Mouse (Mus musculus) heart, postnatal 14 days (tissue): Measurements from ENCODE around the gene Sgcg. TPM values are rescaled to one million over a fixed set of nuclear protein-coding genes. Genes with fewer than 3 reads are reported as not detected.

Source experiments
- total RNA-seq, 2 experiments: library from RNA; stranded (reverse); gene quantifications; 2 replicates each; pipeline ENCODE4 v1.2.3; 2021

Sgcg gene
- total RNA-seq, 2 experiments from 2014 or later, result 199 to 202 TPM

Other genes with a start within 250 kb of the Sgcg start
- gene Tnfrsf19, start 212.0 kb downstream of the Sgcg start, total RNA-seq, result 1 to 10 TPM; 2.2 to 3.2 TPM
- 10 to 100 TPM; 33.0 to 33.6 TPM for gene Sacs, start 120.0 kb downstream of the Sgcg start, total RNA-seq
- under 1 TPM; 0.83 to 0.96 TPM for gene Arl11, start 51.3 kb upstream of the Sgcg start, total RNA-seq
- gene Ebpl, start 101.9 kb upstream of the Sgcg start, total RNA-seq, result 1 to 10 TPM; 1.1 to 1.2 TPM
- gene Kpna3, start 181.4 kb upstream of the Sgcg start, total RNA-seq, result 10 to 100 TPM; 40.1 to 43.0 TPM